Mouse (Mus musculus): ENCODE results near the gene Dcaf5. TPM values are rescaled to one million over a fixed set of nuclear protein-coding genes. Genes with fewer than 3 reads are reported as not detected.

Dcaf5 gene
- polyA plus RNA-seq, 1 experiment: 10.8 TPM

- peaks cover 37% of the 10 kb centered on the region for H3K27me3 ChIP-seq (replicated peaks)
- peaks cover 9% of the 10 kb centered on the region for H3K4me1 ChIP-seq
- TF ChIP-seq GATA1 (IDR thresholded peaks at IDR 0.05; ENCODE audit: borderline replicate concordance, low read length) (no peak), FLI1 (IDR thresholded peaks at IDR 0.05; ENCODE audit: low read length) (no peak)
- no peak overlapping the region for H3K4me3 ChIP-seq (replicated peaks)
- peaks cover 2% of the 10 kb centered on the region for H3K9me3 ChIP-seq
- no peaks in the 10 kb centered on the region for H3K36me3 ChIP-seq (replicated peaks; ENCODE audit: low read length)
Measured at GRCm38 (mm10) chr12:80298714-80299113, 137.7 kb downstream of the Dcaf5 start.

GRCm38 (mm10) chr12:80291895-80292435 lies 144.4 kb downstream of the Dcaf5 start:
- Histone ChIP-seq H3K4me1 (peaks cover 41% of the 10 kb centered on the region), H3K9me3 (peaks cover 7% of the 10 kb centered on the region; the same call in 1 of the 2 replicates), H3K4me3 (replicated peaks) (no peak overlapping the region), H3K36me3 (replicated peaks; ENCODE audit: low read length) (no peaks in the 10 kb centered on the region), H3K27me3 (replicated peaks) (peaks cover 37% of the 10 kb centered on the region)
- TF ChIP-seq GATA1 (IDR thresholded peaks at IDR 0.05; ENCODE audit: borderline replicate concordance, low read length) (no peak), FLI1 (IDR thresholded peaks at IDR 0.05; ENCODE audit: low read length) (no peak)

GRCm38 (mm10) chr12:80290964-80291363 lies 145.4 kb downstream of the Dcaf5 start:
- Histone ChIP-seq H3K9me3 (peaks cover 7% of the 10 kb centered on the region; the same call in 1 of the 2 replicates), H3K27me3 (replicated peaks) (peaks cover 34% of the 10 kb centered on the region), H3K4me3 (replicated peaks) (no peak overlapping the region), H3K36me3 (replicated peaks; ENCODE audit: low read length) (no peaks in the 10 kb centered on the region), H3K4me1 (peaks cover 41% of the 10 kb centered on the region)
- TF ChIP-seq GATA1 (IDR thresholded peaks at IDR 0.05; ENCODE audit: borderline replicate concordance, low read length): no peak
- no peak for TF ChIP-seq FLI1 (IDR thresholded peaks at IDR 0.05; ENCODE audit: low read length)

GRCm38 (mm10) chr12:80290483-80290882 lies 145.9 kb downstream of the Dcaf5 start:
- H3K4me1 ChIP-seq: peaks cover 41% of the 10 kb centered on the region
- TF ChIP-seq GATA1 (IDR thresholded peaks at IDR 0.05; ENCODE audit: borderline replicate concordance, low read length) (no peak), FLI1 (IDR thresholded peaks at IDR 0.05; ENCODE audit: low read length) (no peak)
- no peak overlapping the region for H3K4me3 ChIP-seq (replicated peaks)
- H3K27me3 ChIP-seq (replicated peaks): peaks cover 37% of the 10 kb centered on the region
- no peaks in the 10 kb centered on the region for H3K36me3 ChIP-seq (replicated peaks; ENCODE audit: low read length)
- peaks cover 7% of the 10 kb centered on the region; the same call in 1 of the 2 replicates for H3K9me3 ChIP-seq

GRCm38 (mm10) chr12:80289722-80290121 lies 146.7 kb downstream of the Dcaf5 start:
- peaks cover 41% of the 10 kb centered on the region for H3K4me1 ChIP-seq
- H3K36me3 ChIP-seq (replicated peaks; ENCODE audit: low read length): no peaks in the 10 kb centered on the region
- H3K4me3 ChIP-seq (replicated peaks): no peak overlapping the region
- TF ChIP-seq FLI1 (IDR thresholded peaks at IDR 0.05; ENCODE audit: low read length): no peak
- TF ChIP-seq GATA1 (IDR thresholded peaks at IDR 0.05; ENCODE audit: borderline replicate concordance, low read length): no peak
- H3K27me3 ChIP-seq (replicated peaks): peaks cover 41% of the 10 kb centered on the region
- H3K9me3 ChIP-seq: peaks cover 7% of the 10 kb centered on the region; the same call in 1 of the 2 replicates

- H3K4me3 ChIP-seq (replicated peaks): no peak overlapping the region
- H3K4me1 ChIP-seq: peaks cover 27% of the 10 kb centered on the region
- H3K9me3 ChIP-seq: no peaks in the 10 kb centered on the region
- H3K36me3 ChIP-seq (replicated peaks; ENCODE audit: low read length): no peaks in the 10 kb centered on the region
- H3K27me3 ChIP-seq (replicated peaks): peaks cover 43% of the 10 kb centered on the region
- no peak for TF ChIP-seq GATA1 (IDR thresholded peaks at IDR 0.05; ENCODE audit: borderline replicate concordance, low read length)
- no peak for TF ChIP-seq FLI1 (IDR thresholded peaks at IDR 0.05; ENCODE audit: low read length)
Measured at GRCm38 (mm10) chr12:80285890-80286289, 150.5 kb downstream of the Dcaf5 start.

Other genes starting within 250 kb of the Dcaf5 start
- 408 and 519 TPM in 2 replicates for gene Actn1, start 176.2 kb downstream of the Dcaf5 start, polyA plus RNA-seq (2012; ENCODE audit: insufficient read depth, low replicate concordance)
- 1.4 TPM in 1 of 2 replicates, not detected in the other for gene Exd2, start 26.5 kb upstream of the Dcaf5 start, polyA plus RNA-seq (2012; ENCODE audit: insufficient read depth, low replicate concordance)
- gene Galnt16, start 81.7 kb upstream of the Dcaf5 start, polyA plus RNA-seq (2012; ENCODE audit: insufficient read depth, low replicate concordance): not detected in 2 replicates
- 2.7 and 8.1 TPM in 2 replicates for gene Slc39a9, start 207.3 kb upstream of the Dcaf5 start, polyA plus RNA-seq (2012; ENCODE audit: insufficient read depth, low replicate concordance)
- 3.5 and 24.1 TPM in 2 replicates for gene Erh, start 207.7 kb upstream of the Dcaf5 start, polyA plus RNA-seq (2012; ENCODE audit: insufficient read depth, low replicate concordance)

Measured in megakaryocyte, embryonic 14.5 days (primary cell).